Mouse (Mus musculus) C2C12 (cell line): ENCODE results near the gene Ubl7.

Experiments used
- CTCF ChIP-seq: IDR thresholded peaks from one replicate; pipeline ENCODE4 v1.5.1; 2011; ENCODE audit not compliant: control insufficient read depth, insufficient read depth, insufficient read length
- FOSL1 ChIP-seq: IDR thresholded peaks from one replicate; pipeline ENCODE4 v1.8.0; 2011; ENCODE audit warnings: mild to moderate bottlenecking, low read length; ENCODE audit not compliant: poor library complexity, insufficient read depth, severe bottlenecking
- USF1 ChIP-seq: IDR thresholded peaks from one replicate; pipeline ENCODE4 v1.6.1; 2011; ENCODE audit warnings: low read depth, mild to moderate bottlenecking, control low read depth, moderate library complexity

DNA sequence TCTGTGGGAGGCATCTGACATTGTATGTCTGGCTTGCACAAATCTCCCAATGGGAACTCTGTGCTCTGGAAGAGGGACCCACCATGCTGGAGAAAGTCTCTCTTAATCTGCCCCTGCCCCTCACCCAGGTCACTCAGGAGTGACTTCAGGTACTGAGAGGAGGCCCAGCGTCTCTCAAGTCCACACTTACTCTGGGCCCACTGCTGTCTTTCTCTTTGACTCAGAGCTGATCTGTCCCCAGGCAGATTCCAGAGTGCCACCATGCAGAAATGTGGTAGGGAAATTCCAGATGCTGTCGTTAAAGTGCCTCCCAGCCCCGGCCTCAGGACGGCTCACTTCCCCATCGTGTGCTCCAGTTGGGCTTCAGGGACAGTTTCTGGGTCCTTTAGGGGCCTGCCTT lies 63.4 kb downstream of the Ubl7 start:
- TF ChIP-seq CTCF (no peak), USF1 (no peak), FOSL1 (no peak)
